Mouse (Mus musculus): Measurements from ENCODE around the gene Tamm41.

DNA sequence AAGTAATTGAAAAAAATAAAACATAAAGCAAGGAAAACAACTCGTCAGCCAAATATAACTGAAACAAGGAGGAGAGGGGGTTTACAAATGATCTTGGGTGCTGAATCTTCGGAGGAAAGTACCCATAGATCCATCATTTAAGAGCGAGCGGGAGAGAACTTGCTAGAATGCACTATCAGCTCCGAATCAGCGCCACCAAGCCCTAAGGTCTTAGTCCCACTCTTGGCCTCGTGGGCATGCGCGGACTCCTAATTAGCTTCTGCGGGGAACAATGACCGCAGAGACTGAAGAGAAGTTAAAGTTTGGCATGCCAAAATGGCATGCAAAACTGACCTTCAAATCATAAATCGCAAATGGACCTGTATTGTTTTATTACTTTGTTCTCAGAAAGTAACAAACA is 70.1 kb downstream of the Tamm41 start:
- TF ChIP-seq CTCF (IDR thresholded peaks at IDR 0.05; ENCODE audit: low read depth, low read length) (no peak), POLR2A (IDR thresholded peaks at IDR 0.05; ENCODE audit: extremely low read depth, insufficient read depth, low read length) (no peak)
